Comparison of ENCODE assay signal across 8 mouse cellular contexts in the genomic region with DNA sequence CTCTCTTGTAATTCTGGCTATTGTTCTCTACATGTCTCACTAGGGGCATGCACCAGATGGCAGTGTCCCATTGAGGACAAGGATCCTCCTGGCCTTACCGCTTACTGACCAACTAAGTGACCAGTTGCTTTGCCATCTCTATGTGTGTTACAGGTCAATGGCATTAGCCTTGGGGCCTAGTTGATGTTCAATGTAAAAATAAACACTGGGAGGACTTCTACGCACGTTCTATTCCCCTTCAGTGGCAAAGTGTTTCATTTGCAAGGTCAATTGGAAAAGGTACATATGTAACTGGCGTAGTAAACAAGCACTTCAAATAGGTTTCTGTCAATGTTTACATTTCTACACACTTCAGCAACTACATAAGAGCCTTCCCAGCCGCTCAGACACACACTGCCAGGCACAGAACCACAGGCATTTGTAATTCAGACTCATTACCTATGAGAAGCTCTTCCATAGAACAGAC.
DNase-seq lines count a peak whose midpoint lies in the region; ATAC-seq and TF ChIP-seq lines count a peak whose summit lies in the region.

No protein-coding gene starts in this region.

- 68% methylated on average over 5 of the region's 5 CpGs for WGBS in intestine, embryonic 15.5 days
- WGBS in lung, embryonic 14.5 days, result 50% methylated on average over 5 of the region's 5 CpGs
- 81% methylated on average over 5 of the region's 5 CpGs for WGBS in thymus, adult 2 months

- H3K4me3 ChIP-seq in intestine, embryonic 15.5 days (replicated peaks), result no peak overlapping the region
- no peak overlapping the region for H3K4me3 ChIP-seq in lung, embryonic 14.5 days (ENCODE audit: low read depth, low read length)
- no peak overlapping the region for H3K4me3 ChIP-seq in thymus, adult 2 months (ENCODE audit: control insufficient read depth, insufficient read depth, low read length)

- H3K27ac ChIP-seq in intestine, embryonic 15.5 days, result no peak overlapping the region
- H3K27ac ChIP-seq in lung, embryonic 14.5 days (ENCODE audit: low read depth), result no peak overlapping the region
- H3K27ac ChIP-seq in thymus, adult 2 months (ENCODE audit: control insufficient read depth, insufficient read depth, low read length), result no peak overlapping the region

- H3K4me2 ChIP-seq in intestine, embryonic 15.5 days (replicated peaks), result no peak overlapping the region
- no peak overlapping the region for H3K4me2 ChIP-seq in lung, embryonic 14.5 days

- no peaks in the 10 kb centered on the region for H3K36me3 ChIP-seq in intestine, embryonic 15.5 days
- no peaks in the 10 kb centered on the region for H3K36me3 ChIP-seq in lung, embryonic 14.5 days (ENCODE audit: insufficient read depth)
- no peaks in the 10 kb centered on the region for H3K36me3 ChIP-seq in thymus, adult 2 months (ENCODE audit: control insufficient read depth, insufficient read depth, low read length)

- no peaks in the 10 kb centered on the region for H3K9me3 ChIP-seq in intestine, embryonic 15.5 days
- H3K9me3 ChIP-seq in lung, embryonic 14.5 days (ENCODE audit: low read depth, low read length), result no peaks in the 10 kb centered on the region

- no peaks in the 10 kb centered on the region for H3K4me1 ChIP-seq in intestine, embryonic 15.5 days (replicated peaks)
- H3K4me1 ChIP-seq in lung, embryonic 14.5 days (ENCODE audit: insufficient read depth), result no peaks in the 10 kb centered on the region
- H3K4me1 ChIP-seq in thymus, adult 2 months (replicated peaks; ENCODE audit: control insufficient read depth, insufficient read depth, low read length), result no peaks in the 10 kb centered on the region

- in situ Hi-C loops in Patski (cut with MboI; ENCODE audit: low pct_unique_long_range_greater_than_20kb), result loop anchor here (5.0 to 10.0 kb wide), 4 partner anchors 513 to 1023 kb away; no protein-coding TSS in a partner anchor

- CTCF ChIA-PET in Patski (lab: Charles Lee), result interaction anchor here (0.7 to 4.8 kb wide), 14 partner anchors 152 to 1025 kb away, joined by 3 to 24 read pairs (median 4); no protein-coding TSS in a partner anchor

- POLR2A ChIA-PET in Patski (lab: Charles Lee), result interaction anchor here (0.5 to 2.6 kb wide), 4 partner anchors 412 to 514 kb away, joined by 3 to 16 read pairs (median 3); no protein-coding TSS in a partner anchor

- ATAC-seq in Patski, result peak; percentile 84
- ATAC-seq in intestine, embryonic 15.5 days, result peak; percentile 17; the same call in 1 of the 2 replicates
- ATAC-seq in lung, embryonic 14.5 days (ENCODE audit: insufficient read depth), result 0 out of 2 replicates have a peak, but pooled peaks have one; percentile 28
- ATAC-seq in activated CD4-positive, CD25-positive, alpha-beta regulatory T cell, adult 4 months, result no peak

- H3K27me3 ChIP-seq in Patski, result no peaks in the 10 kb centered on the region
- H3K27me3 ChIP-seq in intestine, embryonic 15.5 days (replicated peaks), result no peaks in the 10 kb centered on the region
- H3K27me3 ChIP-seq in lung, embryonic 14.5 days (ENCODE audit: insufficient read depth, low read length), result peaks cover 3% of the 10 kb centered on the region; the same call in 1 of the 2 replicates
- H3K27me3 ChIP-seq in thymus, adult 2 months (ENCODE audit: control insufficient read depth, insufficient read depth, low read length), result no peaks in the 10 kb centered on the region

- TF ChIP-seq CTCF in Patski (IDR thresholded peaks at IDR 0.05), result peak; percentile 94
- peak; percentile 33 for TF ChIP-seq CTCF in lung, embryonic 14.5 days (IDR thresholded peaks at IDR 0.05; ENCODE audit: low read depth)
- no peak for TF ChIP-seq CTCF in thymus, adult 2 months (IDR thresholded peaks at IDR 0.05; ENCODE audit: borderline replicate concordance, control insufficient read depth, extremely low read depth, insufficient read depth, low read length, poor library complexity)

- no peak for TF ChIP-seq POLR2A in thymus, adult 2 months (IDR thresholded peaks at IDR 0.05; ENCODE audit: control insufficient read depth, extremely low read depth, insufficient read depth, low read length, poor library complexity)

- no peak overlapping the region for H3K9ac ChIP-seq in intestine, embryonic 15.5 days
- H3K9ac ChIP-seq in lung, embryonic 14.5 days, result no peak overlapping the region

- peak; percentile 9 for DNase-seq in gastrocnemius, adult 18-20 months (ENCODE audit: low spot score)
- no peak for DNase-seq in gastrocnemius, adult 8-10 months (ENCODE audit: low spot score in 2 of 2)
- DNase-seq in Patski (ENCODE audit: low read depth, low spot score), result peak; percentile 83
- peak; percentile 18 for DNase-seq in lung, embryonic 14.5 days
- no peak for DNase-seq in thymus, adult 2 months
- no peak for DNase-seq in spleen, postnatal 10 days (ENCODE audit: low spot score in 2 of 2)

Comparison
In these comparisons a context has a peak if more than half of its experiments do, and no peak if none do; other contexts are left out.
1. DNase-seq: peak in gastrocnemius, adult 18-20 months (single experiment), Patski (single experiment) and lung, embryonic 14.5 days (single experiment); none in gastrocnemius, adult 8-10 months (0 of 2), thymus, adult 2 months (single experiment) and spleen, postnatal 10 days (0 of 2).